Mouse (Mus musculus) spleen, postnatal 36 days (tissue): ENCODE results near the gene Colgalt1.
A peak's percentile ranks its signal among the peaks of the same experiment; 100 is the strongest.

Source experiments
- DNase-seq, 2 experiments: peaks; one replicate each; pipeline ENCODE4 v3.0.0; 2022; ENCODE audit warnings: low spot score in 2 of 2, mixed read lengths in 1 of 2

The Colgalt1 gene

GRCm38 (mm10) chr8:71610822-71611651 is at the start of gene Colgalt1:
Gene Colgalt1, plus strand, starts transcription at chr8:71610998.
- DNase-seq = peak; percentile 98 to 99

- peak; percentile 53 to 60 for DNase-seq
Observed at GRCm38 (mm10) chr8:71561401-71561800, 49.4 kb upstream of the Colgalt1 start.

- DNase-seq = peak; percentile 74 to 75
Observed at GRCm38 (mm10) chr8:71562751-71563150, 48.0 kb upstream of the Colgalt1 start.

GRCm38 (mm10) chr8:71563992-71564391 is 46.8 kb upstream of the Colgalt1 start:
- DNase-seq = no peak

- DNase-seq = no peak
Observed at GRCm38 (mm10) chr8:71566501-71566900, 44.3 kb upstream of the Colgalt1 start, which contains the start of gene Nxnl1. Gene Nxnl1, minus strand, starts transcription at chr8:71566601.

GRCm38 (mm10) chr8:71567587-71567986 is 43.2 kb upstream of the Colgalt1 start:
- no peak for DNase-seq

- no peak for DNase-seq
Observed at GRCm38 (mm10) chr8:71568387-71568937, 42.3 kb upstream of the Colgalt1 start, which contains the start of gene Slc27a1. Gene Slc27a1, plus strand, starts transcription at chr8:71568882.

- no peak for DNase-seq
Observed at GRCm38 (mm10) chr8:71568941-71569340, 41.9 kb upstream of the Colgalt1 start.

- DNase-seq = peak; percentile 77 to 84
Observed at GRCm38 (mm10) chr8:71569366-71570290, 41.2 kb upstream of the Colgalt1 start.

GRCm38 (mm10) chr8:71570291-71570954 is 40.4 kb upstream of the Colgalt1 start:
- DNase-seq = peak; percentile 84 to 89

- no peak for DNase-seq
Observed at GRCm38 (mm10) chr8:71572077-71572476, 38.7 kb upstream of the Colgalt1 start.

- no peak for DNase-seq
Observed at GRCm38 (mm10) chr8:71572847-71573633, 37.8 kb upstream of the Colgalt1 start.

- DNase-seq = no peak
Observed at GRCm38 (mm10) chr8:71574426-71574825, 36.4 kb upstream of the Colgalt1 start.

GRCm38 (mm10) chr8:71575020-71575419 is 35.8 kb upstream of the Colgalt1 start:
- DNase-seq = no peak

GRCm38 (mm10) chr8:71577856-71578387 is 32.9 kb upstream of the Colgalt1 start:
- DNase-seq = no peak

- no peak for DNase-seq
Observed at GRCm38 (mm10) chr8:71579009-71579408, 31.8 kb upstream of the Colgalt1 start.

- no peak for DNase-seq
Observed at GRCm38 (mm10) chr8:71579476-71579875, 31.3 kb upstream of the Colgalt1 start.

GRCm38 (mm10) chr8:71580201-71580600 is 30.6 kb upstream of the Colgalt1 start:
- no peak for DNase-seq

- DNase-seq = peak in 1 of 2 experiments; percentile 46
Observed at GRCm38 (mm10) chr8:71586891-71587290, 23.9 kb upstream of the Colgalt1 start.

GRCm38 (mm10) chr8:71588762-71589161 is 22.0 kb upstream of the Colgalt1 start:
- no peak for DNase-seq
